Mouse (Mus musculus): ENCODE results near the gene Nat8l.
"Not testable (repeated sequence)": the region's sequence is repeated elsewhere in the genome, so short reads cannot be mapped to it uniquely, and the experiment has no call there.

Gene Nat8l

GRCm38 (mm10) chr5:33995843-33996693 is at the start of gene Nat8l:
Nat8l (plus strand) TSS chr5:33995984.
- peak; percentile 89 for DNase-seq

- not testable (repeated sequence) for DNase-seq
These were observed 48.7 kb upstream of the Nat8l start for GRCm38 (mm10) chr5:33947035-33947434.

- no peak for DNase-seq
These were observed 47.5 kb upstream of the Nat8l start for GRCm38 (mm10) chr5:33948314-33948713.

GRCm38 (mm10) chr5:33953471-33954185 is 42.2 kb upstream of the Nat8l start:
- DNase-seq: no peak

GRCm38 (mm10) chr5:33954354-33954753 is 41.4 kb upstream of the Nat8l start:
- peak; percentile 81 for DNase-seq

- DNase-seq: no peak
These were observed 39.9 kb upstream of the Nat8l start for GRCm38 (mm10) chr5:33955868-33956267.

- no peak for DNase-seq
These were observed 36.4 kb upstream of the Nat8l start for GRCm38 (mm10) chr5:33959382-33959781.

- DNase-seq: no peak
These were observed 21.0 kb upstream of the Nat8l start for GRCm38 (mm10) chr5:33974736-33975135.

GRCm38 (mm10) chr5:33976267-33976666 is 19.5 kb upstream of the Nat8l start:
- DNase-seq: no peak

GRCm38 (mm10) chr5:33982731-33983259 is 13.0 kb upstream of the Nat8l start:
- no peak for DNase-seq

GRCm38 (mm10) chr5:33983309-33984121 is 12.3 kb upstream of the Nat8l start, which contains the start of gene Gm1673:
Gm1673 (plus strand) TSS chr5:33983433.
- peak; percentile 95 for DNase-seq

- DNase-seq: peak; percentile 77
These were observed 836 bp upstream of the Nat8l start for GRCm38 (mm10) chr5:33994671-33995625.

GRCm38 (mm10) chr5:33996694-33997045 is 886 bp downstream of the Nat8l start:
- DNase-seq: no peak

GRCm38 (mm10) chr5:33997051-33997741 is 1.4 kb downstream of the Nat8l start:
- peak; percentile 80 for DNase-seq

GRCm38 (mm10) chr5:33997829-33998504 is 2.2 kb downstream of the Nat8l start:
- DNase-seq: no peak

- DNase-seq: no peak
These were observed 2.7 kb downstream of the Nat8l start for GRCm38 (mm10) chr5:33998505-33998877.

GRCm38 (mm10) chr5:33999466-34000090 is 3.8 kb downstream of the Nat8l start:
- DNase-seq: no peak

GRCm38 (mm10) chr5:34000809-34001208 is 5.0 kb downstream of the Nat8l start:
- DNase-seq: no peak

- DNase-seq: no peak
These were observed 5.6 kb downstream of the Nat8l start for GRCm38 (mm10) chr5:34001401-34001800.

GRCm38 (mm10) chr5:34002636-34003035 is 6.9 kb downstream of the Nat8l start:
- DNase-seq: no peak

Measured in right cerebral cortex, postnatal 14 days (tissue).